Mouse (Mus musculus): ENCODE measurements around the gene Gnl1.

DNA sequence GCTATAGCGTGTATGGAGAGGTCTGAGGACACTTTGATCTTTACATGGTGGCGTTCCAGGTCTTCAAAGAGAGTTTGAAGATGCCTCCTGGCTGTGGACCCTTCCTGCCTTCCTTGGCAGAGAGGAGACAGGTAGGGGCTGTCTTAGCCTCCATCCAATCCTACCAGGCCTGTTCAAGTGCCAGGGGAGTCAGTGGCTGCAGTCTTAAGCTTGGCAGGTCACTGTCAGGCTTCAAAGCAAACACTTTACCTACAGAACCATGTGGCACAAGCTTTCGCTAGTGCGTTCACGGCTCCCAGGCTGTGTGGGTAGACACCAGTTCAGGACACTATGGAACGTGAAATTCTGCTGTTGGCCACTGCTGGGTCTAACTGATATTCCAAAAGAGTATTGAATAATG lies 43.3 kb downstream of the Gnl1 start:
- TF ChIP-seq EP300 (IDR thresholded peaks at IDR 0.05; ENCODE audit: low read length) (no peak), CTCF (conservative IDR thresholded peaks at IDR 0.05 in 1 of 2, IDR thresholded peaks at IDR 0.05 in 1 of 2; ENCODE audit: low read depth in 2 of 2, low read length in 2 of 2) (no peak), E2F4 (IDR thresholded peaks at IDR 0.05; ENCODE audit: insufficient replicate concordance, low read depth, low read length) (no peak), USF2 (conservative IDR thresholded peaks at IDR 0.05; ENCODE audit: low read depth, low read length) (no peak), ETS1 (conservative IDR thresholded peaks at IDR 0.05; ENCODE audit: low read depth, low read length) (no peak), UBTF (IDR thresholded peaks at IDR 0.05; ENCODE audit: low read depth, low read length) (no peak), ELF1 (IDR thresholded peaks at IDR 0.05; ENCODE audit: low read depth, low read length) (no peak)
